Mouse (Mus musculus) limb, embryonic 10.5 days (tissue): ENCODE results near the gene Tgfb1i1. TPM values are rescaled to one million over a fixed set of nuclear protein-coding genes. Genes with fewer than 3 reads are reported as not detected.
A peak's percentile ranks its signal among the peaks of the same experiment; 100 is the strongest.

Experiments used
- DNase-seq: peaks from one replicate; pipeline ENCODE4 v3.0.0-alpha.2; 2017; ENCODE audit warnings: low spot score
- H3K27ac ChIP-seq: fragments of 300-500 bp; sonication (generic); 2 replicates; pipeline ENCODE4 v1.5.1; 2016; ENCODE audit warnings: mild to moderate bottlenecking
- H3K27me3 ChIP-seq: fragments of 300-500 bp; sonication (generic); 2 replicates; pipeline ENCODE4 v1.6.1; 2016; ENCODE audit warnings: low read depth, mild to moderate bottlenecking; ENCODE audit not compliant: poor library complexity, severe bottlenecking
- H3K36me3 ChIP-seq: fragments of 300-500 bp; sonication (generic); 2 replicates; pipeline ENCODE4 v1.6.1; 2016; ENCODE audit warnings: mild to moderate bottlenecking, moderate library complexity
- H3K4me1 ChIP-seq: fragments of 300-500 bp; sonication (generic); 2 replicates; pipeline ENCODE4 v1.6.1; 2016
- H3K4me3 ChIP-seq: fragments of 300-500 bp; sonication (generic); 2 replicates; pipeline ENCODE4 v1.5.1; 2016; ENCODE audit warnings: mild to moderate bottlenecking, moderate library complexity
- H3K9me3 ChIP-seq: fragments of 300-500 bp; sonication (generic); replicated peaks from 2 replicates; pipeline ENCODE4 v1.6.1; 2016; ENCODE audit warnings: mild to moderate bottlenecking
- WGBS: fragments of 180-500 bp; shearing (Covaris S2); methylation state at CpG from one replicate; pipeline ENCODE4 v1.1.7; 2016; 5-methylcytosine and 5-hydroxymethylcytosine counted together
- polyA plus RNA-seq: library from polyadenylated mRNA; unstranded; fragments of >200 nt; fragmentation: Nextera tagmentation; extraction: Ambion mirVana; gene quantifications from 2 replicates; pipeline ENCODE4 v1.2.1, GENCODE M21; 2016

Gene Tgfb1i1
- polyA plus RNA-seq, 1 experiment from 2014 or later: 12.9 TPM

DNA sequence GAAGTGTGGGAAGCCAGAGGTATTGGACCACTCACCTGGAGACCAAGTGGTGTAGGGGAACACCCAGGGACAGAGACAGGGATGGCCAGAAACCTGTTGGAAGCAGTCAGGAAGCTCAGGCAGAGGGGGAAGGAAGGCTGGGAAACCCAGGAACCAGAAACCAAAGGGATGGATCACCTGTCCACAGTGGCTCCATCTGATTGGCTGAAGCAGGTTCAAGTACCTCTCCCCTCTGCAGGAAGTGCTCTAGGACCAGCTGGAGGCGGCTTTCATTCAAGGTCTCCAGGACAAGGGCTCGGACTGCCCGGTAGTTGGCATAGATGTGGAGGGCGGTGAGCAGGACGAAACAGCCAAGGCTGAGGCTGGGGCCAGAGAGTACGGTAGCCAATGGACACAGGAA, 29.4 kb downstream of the Tgfb1i1 start:
- no peak overlapping the region for H3K27ac ChIP-seq
- DNase-seq: no peak
- H3K4me1 ChIP-seq: no peaks in the 10 kb centered on the region
- WGBS: 93% methylated on average over 6 of the region's 6 CpGs
- no peaks in the 10 kb centered on the region for H3K27me3 ChIP-seq
- peaks cover 95% of the 10 kb centered on the region for H3K36me3 ChIP-seq
- H3K9me3 ChIP-seq: no peaks in the 10 kb centered on the region
- H3K4me3 ChIP-seq: no peak overlapping the region

DNA sequence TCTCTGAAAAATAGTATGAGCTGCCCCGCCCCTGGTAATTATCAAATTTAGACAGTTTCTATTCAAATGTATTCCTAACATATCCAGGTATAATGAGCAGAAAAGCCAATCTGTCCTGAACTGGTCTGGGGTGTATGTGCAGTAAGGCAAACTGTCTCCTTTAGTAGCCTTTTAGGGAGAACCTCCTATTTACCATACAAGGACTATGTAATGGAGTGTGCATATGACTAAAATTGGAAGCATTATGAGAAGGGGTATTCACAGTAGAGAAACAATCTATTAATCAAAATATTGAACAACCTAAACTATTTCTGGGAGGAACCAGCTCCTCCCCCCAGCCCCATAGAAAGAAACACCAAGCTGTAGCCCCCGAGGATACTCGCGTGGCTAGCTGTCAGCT, 33.1 kb downstream of the Tgfb1i1 start:
- no peak overlapping the region for H3K27ac ChIP-seq
- H3K4me1 ChIP-seq: peaks cover 21% of the 10 kb centered on the region
- H3K4me3 ChIP-seq: no peak overlapping the region
- no peaks in the 10 kb centered on the region for H3K27me3 ChIP-seq
- no peaks in the 10 kb centered on the region for H3K9me3 ChIP-seq
- WGBS: 95% methylated on average over 4 of the region's 4 CpGs
- H3K36me3 ChIP-seq: peaks cover 66% of the 10 kb centered on the region
- DNase-seq: no peak

DNA sequence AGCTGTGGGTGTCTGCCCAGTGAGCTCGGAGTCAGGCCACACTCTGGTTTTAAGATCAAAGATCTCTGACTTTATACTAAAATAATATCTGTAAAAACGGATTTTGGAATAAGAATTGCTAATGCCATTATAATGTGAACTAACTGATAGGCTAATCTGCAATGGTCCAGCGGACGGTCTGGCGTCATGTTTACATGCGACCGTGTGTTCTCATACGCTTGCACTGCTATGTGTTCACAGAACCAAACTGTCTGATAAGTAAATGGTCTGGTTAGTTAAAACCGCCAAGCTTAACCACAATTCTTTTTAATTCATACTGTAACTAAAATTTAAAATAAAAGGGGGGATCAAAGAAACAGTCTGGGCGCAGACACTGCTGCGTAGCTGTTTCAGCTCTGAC, 35.2 kb downstream of the Tgfb1i1 start:
- DNase-seq: no peak
- H3K27me3 ChIP-seq: no peaks in the 10 kb centered on the region
- H3K9me3 ChIP-seq: no peaks in the 10 kb centered on the region
- H3K27ac ChIP-seq: no peak overlapping the region
- WGBS: 88% methylated on average over 11 of the region's 11 CpGs
- no peak overlapping the region for H3K4me3 ChIP-seq
- H3K36me3 ChIP-seq: peaks cover 56% of the 10 kb centered on the region
- H3K4me1 ChIP-seq: peaks cover 21% of the 10 kb centered on the region

DNA sequence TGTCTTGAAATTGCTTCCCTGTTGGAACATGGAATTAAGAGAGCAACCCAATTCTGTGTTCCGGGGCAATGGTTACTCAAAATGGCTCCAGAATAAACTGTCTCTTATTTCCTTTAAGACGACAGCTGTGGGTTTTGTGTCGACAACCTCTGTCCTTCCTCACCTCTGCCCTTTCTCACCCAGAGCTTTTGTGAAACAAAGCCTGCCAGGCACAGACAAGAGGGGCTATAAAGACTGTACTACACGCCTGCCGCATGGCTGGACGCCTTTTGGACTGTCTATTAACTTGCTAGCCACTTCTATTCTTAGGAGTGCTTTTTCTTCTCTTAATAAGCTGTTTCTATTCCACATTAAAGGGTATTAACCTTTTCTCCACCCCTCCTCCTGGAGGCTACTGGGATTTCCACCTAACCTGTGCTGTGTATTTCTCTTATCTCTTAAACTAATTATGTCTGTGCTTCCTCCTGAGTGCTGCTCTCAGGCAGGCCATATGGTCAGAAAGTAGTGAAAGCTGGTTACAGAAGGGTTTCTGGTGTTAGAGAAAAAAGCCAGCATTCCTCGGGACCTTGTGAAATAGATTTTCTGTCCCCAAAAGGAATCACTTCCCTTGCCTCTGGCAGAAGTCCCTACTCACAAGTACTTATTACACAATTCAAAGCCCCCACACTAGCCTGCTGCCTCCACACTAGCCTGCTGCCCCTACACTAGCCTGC, 36.1 kb downstream of the Tgfb1i1 start:
- Histone ChIP-seq H3K27ac (peak overlapping the region; percentile 64), H3K4me1 (peaks cover 21% of the 10 kb centered on the region), H3K9me3 (no peaks in the 10 kb centered on the region), H3K36me3 (peaks cover 56% of the 10 kb centered on the region), H3K27me3 (no peaks in the 10 kb centered on the region), H3K4me3 (no peak overlapping the region)
- no peak for DNase-seq
- 17% methylated on average over 7 of the region's 7 CpGs for WGBS

DNA sequence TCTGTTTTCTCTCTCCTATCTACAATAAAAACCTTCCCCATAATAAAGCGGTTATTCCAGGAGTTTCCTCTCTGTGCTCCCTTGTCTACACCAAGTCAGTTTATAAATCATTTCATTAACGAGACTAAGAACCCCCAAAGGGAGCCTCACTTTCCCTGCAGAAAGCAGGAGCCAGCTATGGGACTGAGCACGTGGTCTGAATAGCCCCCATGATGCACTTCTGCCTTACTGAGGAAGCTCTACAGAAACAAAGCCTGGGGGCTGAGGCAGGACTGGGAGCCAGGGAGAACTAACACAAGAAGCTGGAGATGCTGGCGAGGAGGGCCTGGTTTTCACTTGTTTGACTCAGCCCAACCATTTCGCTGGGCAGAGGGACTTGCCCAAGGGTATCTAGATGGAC, 37.4 kb downstream of the Tgfb1i1 start:
- DNase-seq: no peak
- 52% methylated on average over 5 of the region's 5 CpGs for WGBS
- Histone ChIP-seq H3K27me3 (no peaks in the 10 kb centered on the region), H3K4me3 (no peak overlapping the region), H3K27ac (peak overlapping the region; percentile 56), H3K9me3 (no peaks in the 10 kb centered on the region), H3K36me3 (peaks cover 57% of the 10 kb centered on the region), H3K4me1 (peaks cover 28% of the 10 kb centered on the region)

DNA sequence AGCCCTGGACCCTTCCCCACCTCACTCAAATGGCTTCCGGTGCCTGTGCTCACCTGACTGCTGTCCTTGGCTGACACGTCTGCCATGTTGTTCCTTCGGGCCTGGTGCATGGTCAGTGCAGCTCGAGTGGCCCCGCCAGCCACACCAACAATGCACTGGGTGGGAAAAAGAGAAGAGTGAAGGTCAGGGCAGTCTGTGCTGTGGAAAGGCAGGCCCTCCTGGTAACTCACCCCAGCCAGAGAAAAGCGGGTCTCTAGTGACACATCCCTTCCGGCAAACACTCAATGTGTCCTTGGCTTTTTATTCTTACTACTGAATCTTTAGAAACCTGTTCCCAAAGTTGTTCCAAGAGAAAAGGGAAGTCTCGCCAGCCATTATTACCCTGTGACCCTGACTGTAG, 38.4 kb downstream of the Tgfb1i1 start:
- Histone ChIP-seq H3K4me1 (peaks cover 38% of the 10 kb centered on the region), H3K9me3 (no peaks in the 10 kb centered on the region), H3K36me3 (peaks cover 50% of the 10 kb centered on the region), H3K4me3 (no peak overlapping the region), H3K27me3 (no peaks in the 10 kb centered on the region), H3K27ac (no peak overlapping the region)
- no peak for DNase-seq
- 89% methylated on average over 8 of the region's 8 CpGs for WGBS

DNA sequence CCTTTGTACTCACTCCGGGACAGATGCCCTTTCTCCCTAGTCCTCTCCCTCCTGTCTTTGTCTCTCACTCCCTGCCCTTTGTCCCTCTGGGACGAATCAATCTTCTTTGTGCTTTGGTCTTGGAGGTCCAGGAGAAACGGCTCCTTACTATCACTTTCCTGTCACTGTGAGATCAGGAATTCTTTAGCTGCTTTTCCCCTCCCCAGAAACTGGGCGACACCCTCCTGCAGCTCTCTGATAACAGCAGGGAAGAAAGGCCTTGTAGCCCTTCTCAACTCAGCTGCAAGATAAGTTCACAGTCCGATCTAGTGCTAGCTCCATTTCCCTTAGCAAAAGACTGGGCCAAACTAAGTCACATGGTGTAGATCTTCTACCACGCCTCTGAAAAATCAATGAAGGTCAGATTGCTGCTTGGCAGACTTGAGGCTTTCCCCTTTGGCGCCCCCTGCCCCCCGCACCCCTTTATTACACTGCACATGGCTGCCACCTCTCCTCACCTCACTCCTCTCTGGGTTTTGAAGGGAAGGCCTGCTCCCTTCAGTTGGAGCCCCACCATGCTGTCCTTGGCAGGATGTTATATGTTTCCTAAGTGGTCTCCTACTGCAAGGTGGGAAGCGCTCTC, 42.4 kb downstream of the Tgfb1i1 start:
- no peaks in the 10 kb centered on the region for H3K9me3 ChIP-seq
- no peaks in the 10 kb centered on the region for H3K27me3 ChIP-seq
- H3K4me1 ChIP-seq: peaks cover 21% of the 10 kb centered on the region
- peaks cover 58% of the 10 kb centered on the region for H3K36me3 ChIP-seq
- no peak overlapping the region for H3K4me3 ChIP-seq
- peak overlapping the region; percentile 64; the same call in 1 of the 2 replicates for H3K27ac ChIP-seq
- DNase-seq: peak; percentile 61
- 33% methylated on average over 9 of the region's 9 CpGs for WGBS

DNA sequence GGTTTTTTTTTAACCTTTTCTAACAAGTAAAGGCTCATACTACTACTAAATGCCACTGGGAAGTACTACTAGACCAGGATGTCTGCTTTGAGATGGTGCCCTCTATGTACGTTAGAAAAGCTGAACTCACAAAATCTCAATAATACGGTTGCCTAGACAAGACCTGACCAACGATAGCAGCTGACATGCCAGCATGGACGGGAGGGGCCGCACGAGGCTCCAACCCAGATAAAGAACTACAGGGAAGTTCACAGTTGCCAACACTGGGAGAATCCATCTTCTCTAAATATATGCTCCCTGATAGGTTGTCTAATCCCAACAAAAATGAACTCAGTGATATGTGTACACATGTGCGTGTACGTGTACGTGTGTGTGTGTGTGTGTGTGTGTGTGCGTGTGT, 48.2 kb downstream of the Tgfb1i1 start:
- WGBS: 92% methylated on average over 10 of the region's 10 CpGs
- Histone ChIP-seq H3K36me3 (peaks cover 32% of the 10 kb centered on the region), H3K9me3 (no peaks in the 10 kb centered on the region), H3K27me3 (no peaks in the 10 kb centered on the region), H3K4me3 (no peak overlapping the region), H3K4me1 (peaks cover 25% of the 10 kb centered on the region), H3K27ac (no peak overlapping the region)
- no peak for DNase-seq

DNA sequence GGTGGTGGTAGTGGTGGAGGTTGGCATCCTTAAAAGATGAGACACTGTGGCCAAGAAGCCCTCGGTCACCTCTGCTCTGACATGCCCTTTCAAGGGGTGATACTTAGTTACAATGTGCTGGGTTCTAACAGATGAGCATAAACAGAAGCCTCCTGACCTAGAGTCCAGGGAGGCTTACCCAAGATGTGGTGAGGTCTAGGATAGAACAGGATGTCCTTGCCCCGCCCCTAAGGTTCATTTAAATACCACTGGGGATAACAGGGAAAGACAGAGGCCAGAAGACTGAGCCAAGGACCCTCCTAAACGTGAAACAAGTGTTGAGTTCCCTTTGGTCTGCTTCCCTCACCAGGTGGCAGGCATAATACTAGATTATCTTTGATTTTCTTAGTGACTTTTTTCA, 49.9 kb downstream of the Tgfb1i1 start:
- Histone ChIP-seq H3K9me3 (no peaks in the 10 kb centered on the region), H3K27me3 (no peaks in the 10 kb centered on the region), H3K36me3 (peaks cover 21% of the 10 kb centered on the region), H3K4me3 (peak overlapping the region; percentile 92; the same call in 1 of the 2 replicates), H3K27ac (0 out of 2 replicates have a peak overlapping the region, but pooled peaks have one; percentile 94), H3K4me1 (peaks cover 22% of the 10 kb centered on the region)
- DNase-seq: no peak
- WGBS: 64% methylated on average over 3 of the region's 3 CpGs

DNA sequence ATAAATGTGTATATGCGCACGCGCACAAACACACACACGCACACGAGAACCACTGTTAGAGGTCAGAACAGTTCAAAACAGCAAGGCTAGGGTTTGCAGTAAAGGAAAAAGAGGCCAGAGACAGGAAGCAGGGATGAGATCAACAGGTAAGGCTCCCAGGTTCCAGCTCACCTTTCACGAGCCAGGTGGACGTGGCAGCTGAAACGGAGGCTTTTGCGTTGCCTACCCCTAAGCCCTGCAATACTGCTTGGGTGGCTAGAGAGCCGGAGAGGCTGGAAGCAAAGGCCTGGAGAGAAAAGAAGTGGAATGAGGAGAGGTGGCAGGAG, 50.6 kb downstream of the Tgfb1i1 start:
- Histone ChIP-seq H3K9me3 (no peaks in the 10 kb centered on the region), H3K4me1 (peaks cover 22% of the 10 kb centered on the region), H3K4me3 (peak overlapping the region; percentile 92), H3K36me3 (peaks cover 21% of the 10 kb centered on the region), H3K27me3 (no peaks in the 10 kb centered on the region), H3K27ac (peak overlapping the region; percentile 94)
- 42% methylated on average over 10 of the region's 10 CpGs for whole genome bisulfite sequencing
- no peak for DNase-seq

DNA sequence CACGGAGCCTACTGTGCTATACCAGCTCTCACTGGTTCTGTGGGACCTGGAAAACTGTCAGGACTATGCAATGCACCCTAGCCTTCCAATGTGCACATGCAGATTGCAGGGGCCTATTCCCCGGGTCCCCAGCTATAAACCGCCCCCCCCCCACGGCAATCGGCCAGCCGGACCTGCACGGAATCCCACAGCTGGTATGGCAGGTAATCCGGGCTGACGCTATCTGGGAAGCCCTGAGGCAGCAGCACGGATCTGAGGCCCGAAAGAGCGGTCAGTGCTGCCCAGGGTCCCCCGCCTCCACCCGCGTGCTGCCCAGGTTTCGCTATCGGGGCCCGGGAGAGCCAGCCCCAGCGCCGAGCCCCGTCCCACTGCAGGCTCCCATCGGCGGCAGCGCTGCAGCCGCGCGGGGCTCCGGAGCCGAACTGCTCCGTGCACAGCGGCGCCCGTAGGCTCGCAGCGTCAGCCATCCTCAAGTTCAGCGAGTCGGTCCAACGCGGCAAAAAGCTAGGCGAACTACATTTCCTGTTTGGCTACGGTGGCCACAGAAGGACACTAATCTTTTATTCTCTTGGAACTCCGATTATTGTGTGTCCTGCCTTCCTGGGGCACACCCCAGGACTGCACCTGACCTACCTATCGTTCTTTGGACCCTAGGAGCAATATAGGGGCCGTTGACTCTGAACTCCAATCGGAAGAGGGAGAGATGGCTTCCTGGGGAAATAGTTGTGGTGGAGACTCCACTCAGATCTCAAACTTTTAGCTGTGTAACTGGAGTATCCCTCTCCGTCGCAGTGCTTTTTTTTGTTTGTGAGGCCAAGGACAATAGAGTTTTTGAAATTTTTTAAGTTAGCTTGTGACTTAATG, 51.2 kb downstream of the Tgfb1i1 start, which contains the start of gene BC017158:
Gene BC017158, minus strand, starts transcription at position 554 of the 864 bp plus-strand sequence.
- peak within 1 kb of the TSS; percentile 94 for H3K27ac ChIP-seq
- H3K9me3 ChIP-seq: no peaks in the 10 kb centered on the region
- H3K4me3 ChIP-seq: peak within 1 kb of the TSS; percentile 92
- WGBS: 2% methylated on average over 47 of the region's 47 CpGs
- peaks cover 15% of the 10 kb centered on the region; the same call in 1 of the 2 replicates for H3K36me3 ChIP-seq
- DNase-seq: peak; percentile 80
- no peaks in the 10 kb centered on the region for H3K27me3 ChIP-seq
- H3K4me1 ChIP-seq: peaks cover 22% of the 10 kb centered on the region

DNA sequence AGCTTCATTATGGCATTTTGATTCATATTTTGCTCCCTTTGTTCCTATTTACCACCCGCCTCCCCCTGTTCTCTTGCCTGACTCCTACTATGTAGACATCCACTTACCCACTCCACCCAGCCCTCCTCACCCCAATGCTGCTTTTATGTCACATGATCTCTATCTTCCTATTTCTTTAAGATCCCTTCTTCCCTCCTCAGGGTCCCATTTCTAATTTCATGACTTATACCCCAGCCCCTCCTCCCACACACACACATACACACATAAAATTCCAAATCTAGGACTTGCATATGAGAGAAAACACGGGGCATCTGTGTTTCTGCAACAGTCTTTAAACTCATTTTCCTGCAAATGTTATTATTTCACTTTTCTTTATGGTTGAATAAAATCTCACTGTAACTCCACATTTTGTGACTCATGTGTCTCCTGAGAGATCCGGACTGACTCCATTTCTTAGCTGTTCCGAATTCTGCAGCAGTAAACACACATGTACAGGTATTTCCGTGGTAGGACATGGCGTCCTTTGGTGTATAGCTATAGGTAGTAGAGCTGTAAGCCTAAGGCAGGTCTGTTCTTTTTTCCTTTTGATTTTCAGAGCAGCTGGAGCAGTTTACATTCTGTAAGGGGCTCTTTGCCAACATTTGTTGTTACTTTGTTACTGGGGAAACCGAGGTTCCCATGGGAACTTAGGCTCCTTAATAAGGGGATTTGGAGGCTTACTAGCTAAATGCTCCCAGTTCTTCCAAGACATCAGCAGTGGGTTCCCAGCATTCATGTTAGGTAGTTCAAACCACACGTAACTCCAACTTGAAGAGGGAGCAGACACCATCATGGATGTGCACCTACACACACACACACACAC, 52.1 kb downstream of the Tgfb1i1 start:
- H3K9me3 ChIP-seq: no peaks in the 10 kb centered on the region
- H3K36me3 ChIP-seq: peaks cover 15% of the 10 kb centered on the region; the same call in 1 of the 2 replicates
- peaks cover 22% of the 10 kb centered on the region for H3K4me1 ChIP-seq
- H3K4me3 ChIP-seq: peak overlapping the region; percentile 92
- no peak for DNase-seq
- H3K27ac ChIP-seq: peak overlapping the region; percentile 94
- WGBS: 85% methylated on average over 8 of the region's 8 CpGs
- no peaks in the 10 kb centered on the region for H3K27me3 ChIP-seq
